Mouse (Mus musculus): ENCODE measurements at regions not wholly inside any gene's neighbourhood (a gene's known extent, or its start where the extent isn't known, plus 50 kb on each side); places are given as distances from the start of the nearest gene placed in this dataset.

- Histone ChIP-seq H3K36me3 (ENCODE audit: control insufficient read depth, insufficient read depth, low read length, poor library complexity, severe bottlenecking) (no peaks in the 10 kb centered on the region), H3K27ac (ENCODE audit: insufficient read depth, low read length) (no peak overlapping the region), H3K9me3 (replicated peaks; ENCODE audit: control insufficient read depth, insufficient read depth, low read length, poor library complexity, severe bottlenecking) (no peaks in the 10 kb centered on the region), H3K4me3 (ENCODE audit: low read depth, low read length) (no peak overlapping the region), H3K9ac (ENCODE audit: low read depth, poor library complexity, severe bottlenecking) (no peak overlapping the region), H3K27me3 (ENCODE audit: control insufficient read depth, insufficient read depth, low read length, poor library complexity, severe bottlenecking) (no peaks in the 10 kb centered on the region), H3K4me1 (ENCODE audit: control insufficient read depth, insufficient read depth, low read length) (no peaks in the 10 kb centered on the region)
- TF ChIP-seq POLR2A (IDR thresholded peaks at IDR 0.05; ENCODE audit: insufficient read depth, low read length) = no peak
- TF ChIP-seq EP300 (IDR thresholded peaks at IDR 0.05; ENCODE audit: insufficient read depth, low read depth, low read length) = no peak
Observed at GRCm38 (mm10) chr15:32048836-32049235, 128.3 kb upstream of the Tas2r119 start.

- no peaks in the 10 kb centered on the region for H3K9me3 ChIP-seq (replicated peaks; ENCODE audit: control insufficient read depth, insufficient read depth, low read length, poor library complexity, severe bottlenecking)
- no peaks in the 10 kb centered on the region for H3K36me3 ChIP-seq (ENCODE audit: control insufficient read depth, insufficient read depth, low read length, poor library complexity, severe bottlenecking)
- no peak for TF ChIP-seq POLR2A (IDR thresholded peaks at IDR 0.05; ENCODE audit: insufficient read depth, low read length)
- TF ChIP-seq CTCF (IDR thresholded peaks at IDR 0.05; ENCODE audit: low read depth, low read length) = no peak
- TF ChIP-seq EP300 (IDR thresholded peaks at IDR 0.05; ENCODE audit: insufficient read depth, low read depth, low read length) = no peak
- no peak overlapping the region for H3K4me3 ChIP-seq (ENCODE audit: low read depth, low read length)
- no peaks in the 10 kb centered on the region for H3K4me1 ChIP-seq (ENCODE audit: control insufficient read depth, insufficient read depth, low read length)
- H3K27ac ChIP-seq (ENCODE audit: insufficient read depth, low read length) = no peak overlapping the region
- no peak overlapping the region for H3K9ac ChIP-seq (ENCODE audit: low read depth, poor library complexity, severe bottlenecking)
- no peaks in the 10 kb centered on the region for H3K27me3 ChIP-seq (ENCODE audit: control insufficient read depth, insufficient read depth, low read length, poor library complexity, severe bottlenecking)
Observed at GRCm38 (mm10) chr15:32061573-32061972, 115.5 kb upstream of the Tas2r119 start.

GRCm38 (mm10) chr15:32082109-32082508 lies 95.0 kb upstream of the Tas2r119 start:
- Histone ChIP-seq H3K27me3 (ENCODE audit: control insufficient read depth, insufficient read depth, low read length, poor library complexity, severe bottlenecking) (peaks cover 1% of the 10 kb centered on the region), H3K4me3 (ENCODE audit: low read depth, low read length) (no peak overlapping the region), H3K9ac (ENCODE audit: low read depth, poor library complexity, severe bottlenecking) (no peak overlapping the region), H3K27ac (ENCODE audit: insufficient read depth, low read length) (no peak overlapping the region), H3K36me3 (ENCODE audit: control insufficient read depth, insufficient read depth, low read length, poor library complexity, severe bottlenecking) (no peaks in the 10 kb centered on the region), H3K9me3 (replicated peaks; ENCODE audit: control insufficient read depth, insufficient read depth, low read length, poor library complexity, severe bottlenecking) (no peaks in the 10 kb centered on the region), H3K4me1 (ENCODE audit: control insufficient read depth, insufficient read depth, low read length) (no peaks in the 10 kb centered on the region)
- TF ChIP-seq EP300 (IDR thresholded peaks at IDR 0.05; ENCODE audit: insufficient read depth, low read depth, low read length) (no peak), POLR2A (IDR thresholded peaks at IDR 0.05; ENCODE audit: insufficient read depth, low read length) (no peak), CTCF (IDR thresholded peaks at IDR 0.05; ENCODE audit: low read depth, low read length) (no peak)

- Histone ChIP-seq H3K27me3 (ENCODE audit: control insufficient read depth, insufficient read depth, low read length, poor library complexity, severe bottlenecking) (no peaks in the 10 kb centered on the region; the same call in 1 of the 2 replicates), H3K36me3 (ENCODE audit: control insufficient read depth, insufficient read depth, low read length, poor library complexity, severe bottlenecking) (no peaks in the 10 kb centered on the region), H3K4me3 (ENCODE audit: low read depth, low read length) (no peak overlapping the region), H3K9me3 (replicated peaks; ENCODE audit: control insufficient read depth, insufficient read depth, low read length, poor library complexity, severe bottlenecking) (no peaks in the 10 kb centered on the region), H3K27ac (ENCODE audit: insufficient read depth, low read length) (no peak overlapping the region), H3K9ac (ENCODE audit: low read depth, poor library complexity, severe bottlenecking) (no peak overlapping the region), H3K4me1 (ENCODE audit: control insufficient read depth, insufficient read depth, low read length) (no peaks in the 10 kb centered on the region)
- TF ChIP-seq POLR2A (IDR thresholded peaks at IDR 0.05; ENCODE audit: insufficient read depth, low read length) (no peak), EP300 (IDR thresholded peaks at IDR 0.05; ENCODE audit: insufficient read depth, low read depth, low read length) (no peak), CTCF (IDR thresholded peaks at IDR 0.05; ENCODE audit: low read depth, low read length) (no peak)
Observed at GRCm38 (mm10) chr15:32093889-32094288, 83.2 kb upstream of the Tas2r119 start.

- no peaks in the 10 kb centered on the region for H3K36me3 ChIP-seq (ENCODE audit: control insufficient read depth, insufficient read depth, low read length, poor library complexity, severe bottlenecking)
- no peaks in the 10 kb centered on the region for H3K4me1 ChIP-seq (ENCODE audit: control insufficient read depth, insufficient read depth, low read length)
- no peak overlapping the region for H3K4me3 ChIP-seq (ENCODE audit: low read depth, low read length)
- no peaks in the 10 kb centered on the region for H3K9me3 ChIP-seq (replicated peaks; ENCODE audit: control insufficient read depth, insufficient read depth, low read length, poor library complexity, severe bottlenecking)
- H3K27ac ChIP-seq (ENCODE audit: insufficient read depth, low read length) = no peak overlapping the region
- TF ChIP-seq POLR2A (IDR thresholded peaks at IDR 0.05; ENCODE audit: insufficient read depth, low read length) (no peak), CTCF (IDR thresholded peaks at IDR 0.05; ENCODE audit: low read depth, low read length) (no peak), EP300 (IDR thresholded peaks at IDR 0.05; ENCODE audit: insufficient read depth, low read depth, low read length) (no peak)
- H3K9ac ChIP-seq (ENCODE audit: low read depth, poor library complexity, severe bottlenecking) = no peak overlapping the region
- no peaks in the 10 kb centered on the region; the same call in 1 of the 2 replicates for H3K27me3 ChIP-seq (ENCODE audit: control insufficient read depth, insufficient read depth, low read length, poor library complexity, severe bottlenecking)
Observed at GRCm38 (mm10) chr15:32095554-32095953, 81.5 kb upstream of the Tas2r119 start.

- Histone ChIP-seq H3K36me3 (ENCODE audit: control insufficient read depth, insufficient read depth, low read length, poor library complexity, severe bottlenecking) (no peaks in the 10 kb centered on the region), H3K27me3 (ENCODE audit: control insufficient read depth, insufficient read depth, low read length, poor library complexity, severe bottlenecking) (no peaks in the 10 kb centered on the region), H3K4me1 (ENCODE audit: control insufficient read depth, insufficient read depth, low read length) (no peaks in the 10 kb centered on the region), H3K4me3 (ENCODE audit: low read depth, low read length) (no peak overlapping the region), H3K9ac (ENCODE audit: low read depth, poor library complexity, severe bottlenecking) (no peak overlapping the region), H3K9me3 (replicated peaks; ENCODE audit: control insufficient read depth, insufficient read depth, low read length, poor library complexity, severe bottlenecking) (no peaks in the 10 kb centered on the region), H3K27ac (ENCODE audit: insufficient read depth, low read length) (no peak overlapping the region)
- TF ChIP-seq EP300 (IDR thresholded peaks at IDR 0.05; ENCODE audit: insufficient read depth, low read depth, low read length) (no peak), CTCF (IDR thresholded peaks at IDR 0.05; ENCODE audit: low read depth, low read length) (no peak), POLR2A (IDR thresholded peaks at IDR 0.05; ENCODE audit: insufficient read depth, low read length) (no peak)
Observed at GRCm38 (mm10) chr15:32110659-32111058, 66.4 kb upstream of the Tas2r119 start.
